Mouse (Mus musculus) left cerebral cortex, adult 2 months (tissue): Measurements from ENCODE around the gene Sec23a. TPM values are rescaled to one million over a fixed set of nuclear protein-coding genes. Genes with fewer than 3 reads are reported as not detected.
"Not testable (repeated sequence)": the region's sequence is repeated elsewhere in the genome, so short reads cannot be mapped to it uniquely, and the experiment has no call there.

Experiments used
- DNase-seq, 2 experiments: peaks; one replicate each; pipeline ENCODE4 v3.0.0; 2021 to 2022; ENCODE audit warnings: low spot score in 2 of 2, mixed read lengths in 1 of 2; ENCODE audit errors: extremely low spot score in 1 of 2
- H3K27ac ChIP-seq: fragments of 200-600 bp; 2 replicates; pipeline ENCODE4 v1.8.1; 2022
- H3K4me3 ChIP-seq: fragments of 200-600 bp; 2 replicates; pipeline ENCODE4 v1.8.1; 2022
- CTCF ChIP-seq: fragments of 200-600 bp; IDR thresholded peaks from 2 replicates; pipeline ENCODE4 v1.8.1; 2022; ENCODE audit warnings: antibody characterized with exemption, mild to moderate bottlenecking, moderate library complexity
- intact Hi-C: fragments of 180-260 bp; cut with DNase I; formaldehyde crosslinking; loops from one replicate; pipeline ENCODE4 v1.15.1; 2025
- long read RNA-seq, 2 experiments: library from polyadenylated mRNA; stranded (forward); transcript quantifications; one replicate each; pipeline ENCODE4 v2.0.0; 2021; ENCODE audit warnings: borderline mapping rate in 2 of 2
- total RNA-seq, 2 experiments: library from RNA; stranded (reverse); gene quantifications; 2 replicates each; pipeline ENCODE4 v1.2.3; 2021

The Sec23a gene
- total RNA-seq: 100 to 1,000 TPM in 1 of 2 experiments, 10 to 100 TPM in 1; 98.9 to 103 TPM
- long read RNA-seq, experiment 1, full-length matches to known transcripts: 201 of 238 reads
- long read RNA-seq, experiment 1, partial matches to known transcripts: 10 of 238 reads
- long read RNA-seq, experiment 1, other reads (novel, unspliced or antisense): 27 of 238 reads
- long read RNA-seq, experiment 2, full-length matches to known transcripts: 118 of 150 reads
- long read RNA-seq, experiment 2, partial matches to known transcripts: 9 of 150 reads
- long read RNA-seq, experiment 2, other reads (novel, unspliced or antisense): 23 of 150 reads

GRCm38 (mm10) chr12:59011844-59012709 lies at the start of gene Sec23a:
Gene Sec23a, minus strand, starts transcription at chr12:59012017.
- peak; percentile 96 to 98 for DNase-seq
- H3K27ac ChIP-seq: peak within 1 kb of the TSS; percentile 90
- peak within 1 kb of the TSS; percentile 86 for H3K4me3 ChIP-seq
- intact Hi-C loops: loop anchor here (1.0 to 2.0 kb wide), 3 partner anchors 54 to 205 kb away; partner anchors contain the start of gene Pnn
- no peak for TF ChIP-seq CTCF

GRCm38 (mm10) chr12:59060993-59061595 lies 49.3 kb upstream of the Sec23a start, which contains the start of gene Trappc6b:
Gene Trappc6b, minus strand, starts transcription at chr12:59061472.
- DNase-seq: peak; percentile 77 to 79
- intact Hi-C loops: loop anchor here (2.0 kb wide), 1 partner anchor 70 kb away; no protein-coding TSS in a partner anchor
- peak; percentile 35 for TF ChIP-seq CTCF
- Histone ChIP-seq H3K4me3 (peak within 1 kb of the TSS; percentile 72), H3K27ac (peak within 1 kb of the TSS; percentile 95)

GRCm38 (mm10) chr12:59060322-59060721 lies 48.5 kb upstream of the Sec23a start:
- Histone ChIP-seq H3K4me3 (peak overlapping the region; percentile 72), H3K27ac (peak overlapping the region; percentile 95)
- intact Hi-C loops: loop anchor here (2.0 kb wide), 1 partner anchor 70 kb away; no protein-coding TSS in a partner anchor
- no peak for TF ChIP-seq CTCF
- DNase-seq: no peak

GRCm38 (mm10) chr12:59058242-59058641 lies 46.4 kb upstream of the Sec23a start:
- H3K27ac ChIP-seq, DNase-seq, H3K4me3 ChIP-seq, intact Hi-C loops: not testable (repeated sequence)

GRCm38 (mm10) chr12:59056222-59056621 lies 44.4 kb upstream of the Sec23a start:
- intact Hi-C loops: no loop called here
- TF ChIP-seq CTCF: no peak
- no peak overlapping the region for H3K27ac ChIP-seq
- DNase-seq: no peak
- H3K4me3 ChIP-seq: no peak overlapping the region

GRCm38 (mm10) chr12:59055196-59055850 lies 43.5 kb upstream of the Sec23a start:
- DNase-seq: no peak
- no peak for TF ChIP-seq CTCF
- no peak overlapping the region for H3K4me3 ChIP-seq
- intact Hi-C loops: no loop called here
- H3K27ac ChIP-seq: no peak overlapping the region

GRCm38 (mm10) chr12:59053976-59054375 lies 42.2 kb upstream of the Sec23a start:
- no peak for DNase-seq
- TF ChIP-seq CTCF: no peak
- intact Hi-C loops: no loop called here
- no peak overlapping the region for H3K4me3 ChIP-seq
- no peak overlapping the region for H3K27ac ChIP-seq

GRCm38 (mm10) chr12:59053166-59053565 lies 41.3 kb upstream of the Sec23a start:
- no peak for TF ChIP-seq CTCF
- H3K27ac ChIP-seq: no peak overlapping the region
- DNase-seq: no peak
- H3K4me3 ChIP-seq: no peak overlapping the region
- intact Hi-C loops: no loop called here

GRCm38 (mm10) chr12:59052470-59052869 lies 40.7 kb upstream of the Sec23a start:
- DNase-seq: no peak
- no peak overlapping the region for H3K4me3 ChIP-seq
- TF ChIP-seq CTCF: no peak
- H3K27ac ChIP-seq: no peak overlapping the region
- intact Hi-C loops: no loop called here

- intact Hi-C loops: no loop called here
Measured at GRCm38 (mm10) chr12:59040851-59041250, 29.0 kb upstream of the Sec23a start.

More at GRCm38 (mm10) chr12:59040851-59041250, 29.0 kb upstream of the Sec23a start:
- no peak for DNase-seq
- no peak for TF ChIP-seq CTCF
- Histone ChIP-seq H3K4me3 (no peak overlapping the region), H3K27ac (no peak overlapping the region)
